Mouse (Mus musculus) olfactory bulb, adult 2 months (tissue): ENCODE measurements around the gene Efnb1.

Experiments used
- CTCF ChIP-seq: fragments of 200-500 bp; IDR thresholded peaks from 2 replicates; pipeline ENCODE4 v1.5.1; 2012; ENCODE audit warnings: low read depth, mild to moderate bottlenecking, low read length, moderate library complexity; ENCODE audit not compliant: insufficient read depth
- POLR2A ChIP-seq: fragments of 200-500 bp; IDR thresholded peaks from 2 replicates; pipeline ENCODE4 v1.6.1; 2012; ENCODE audit warnings: mild to moderate bottlenecking, low read depth, low read length, moderate library complexity; ENCODE audit not compliant: insufficient read depth

GRCm38 (mm10) chrX:99185081-99185596, 49.2 kb downstream of the Efnb1 start:
- TF ChIP-seq CTCF (no peak), POLR2A (no peak)
